ENCODE assay signal across 22 mouse cellular contexts in genomic region chr8:110828511-110828910, GRCm38 (mm10). TPM values are rescaled to one million over a fixed set of nuclear protein-coding genes. Genes with fewer than 3 reads are reported as not detected.
"Had no signal": no experiment of that assay in that cellular context is flagged by ENCODE, and none has a peak within 500 bp of the region (broad histone marks: within the 10 kb centered on the region; RNA-seq: fewer than 3 reads in every experiment).

No protein-coding gene starts in this region.

- H3K4me2 ChIP-seq: lung, embryonic 15.5 days; midbrain, embryonic 11.5 days; midbrain, embryonic 13.5 days; midbrain, embryonic 15.5 days; neural tube, embryonic 13.5 days; neural tube, embryonic 15.5 days had no signal

- DNase-seq: liver, postnatal 0 days; lung, adult 2 months; lung, postnatal 14 days; lung, postnatal 36 days; retina, postnatal 1 day; right cerebral cortex, adult 18-20 months; right cerebral cortex, postnatal 25 days; right cerebral cortex, postnatal 4 days; spleen, adult 18-20 months; thymus, adult 2 months; thymus, postnatal 25 days; thymus, postnatal 4 days had no signal

- ATAC-seq: liver, postnatal 0 days; lung, postnatal 0 days; midbrain, embryonic 13.5 days; midbrain, embryonic 15.5 days had no signal

- H3K27me3 ChIP-seq: lung, embryonic 15.5 days; megakaryocyte, embryonic 14.5 days; midbrain, embryonic 13.5 days; midbrain, embryonic 15.5 days; neural tube, embryonic 13.5 days; neural tube, embryonic 15.5 days had no signal

- H3K4me3 ChIP-seq: lung, embryonic 15.5 days; megakaryocyte, embryonic 14.5 days; midbrain, embryonic 13.5 days; midbrain, embryonic 15.5 days; neural tube, embryonic 13.5 days; neural tube, embryonic 15.5 days had no signal

RNA-seq across cellular contexts. Expression of gene Il34, which starts 22.8 kb away (rescaled TPM):
- polyA plus RNA-seq: macrophage; neural tube, embryonic 11.5 days had no signal
